Mouse (Mus musculus) A20 (cell line): ENCODE results near the gene Irf9.

ENCODE experiments used
- DNase-seq: peaks from one replicate; pipeline ENCODE4 v3.0.0-alpha.2; 2011; ENCODE audit warnings: low read depth, low spot score

Gene Irf9

GRCm38 (mm10) chr14:55614565-55615178 lies 11.3 kb downstream of the Irf9 start:
- DNase-seq: no peak

- DNase-seq: no peak
Measured at GRCm38 (mm10) chr14:55615876-55616275, 12.5 kb downstream of the Irf9 start.

- DNase-seq: no peak
Measured at GRCm38 (mm10) chr14:55616844-55617243, 13.5 kb downstream of the Irf9 start.

GRCm38 (mm10) chr14:55617822-55618221 lies 14.5 kb downstream of the Irf9 start, which contains the start of gene Rec8:
Gene Rec8, plus strand, starts transcription at chr14:55618037.
- DNase-seq: no peak

DNA sequence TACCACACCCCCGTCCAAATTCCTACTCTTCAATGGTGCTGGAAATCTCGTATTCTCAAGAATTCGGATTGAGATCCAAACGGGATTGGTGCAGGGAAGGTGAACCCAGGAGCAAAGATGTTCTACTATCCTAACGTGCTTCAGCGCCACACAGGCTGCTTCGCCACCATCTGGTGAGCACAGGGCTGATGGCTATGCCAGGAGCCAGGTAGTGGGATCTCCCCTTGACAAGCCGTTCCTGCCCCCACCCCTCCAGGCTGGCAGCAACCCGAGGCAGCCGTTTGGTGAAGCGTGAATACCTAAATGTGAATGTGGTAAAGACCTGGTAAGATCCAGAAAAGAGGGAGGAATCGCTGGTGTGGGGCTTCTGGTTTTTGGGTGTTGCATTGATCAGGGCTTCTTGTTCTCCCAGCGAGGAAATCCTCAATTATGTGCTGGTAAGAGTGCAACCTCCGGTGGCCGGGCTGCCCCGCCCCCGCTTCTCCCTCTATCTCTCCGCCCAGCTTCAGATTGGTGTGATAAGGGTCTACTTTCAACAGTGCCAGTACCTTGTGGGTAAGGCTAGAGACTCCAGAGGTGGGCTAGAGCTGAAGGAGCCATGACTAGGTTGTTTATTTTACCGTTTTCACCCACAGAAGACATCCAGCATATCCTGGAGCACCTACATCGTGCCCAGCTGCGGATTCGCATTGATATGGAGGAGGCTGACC lies 15.3 kb downstream of the Irf9 start:
- no peak for DNase-seq

DNA sequence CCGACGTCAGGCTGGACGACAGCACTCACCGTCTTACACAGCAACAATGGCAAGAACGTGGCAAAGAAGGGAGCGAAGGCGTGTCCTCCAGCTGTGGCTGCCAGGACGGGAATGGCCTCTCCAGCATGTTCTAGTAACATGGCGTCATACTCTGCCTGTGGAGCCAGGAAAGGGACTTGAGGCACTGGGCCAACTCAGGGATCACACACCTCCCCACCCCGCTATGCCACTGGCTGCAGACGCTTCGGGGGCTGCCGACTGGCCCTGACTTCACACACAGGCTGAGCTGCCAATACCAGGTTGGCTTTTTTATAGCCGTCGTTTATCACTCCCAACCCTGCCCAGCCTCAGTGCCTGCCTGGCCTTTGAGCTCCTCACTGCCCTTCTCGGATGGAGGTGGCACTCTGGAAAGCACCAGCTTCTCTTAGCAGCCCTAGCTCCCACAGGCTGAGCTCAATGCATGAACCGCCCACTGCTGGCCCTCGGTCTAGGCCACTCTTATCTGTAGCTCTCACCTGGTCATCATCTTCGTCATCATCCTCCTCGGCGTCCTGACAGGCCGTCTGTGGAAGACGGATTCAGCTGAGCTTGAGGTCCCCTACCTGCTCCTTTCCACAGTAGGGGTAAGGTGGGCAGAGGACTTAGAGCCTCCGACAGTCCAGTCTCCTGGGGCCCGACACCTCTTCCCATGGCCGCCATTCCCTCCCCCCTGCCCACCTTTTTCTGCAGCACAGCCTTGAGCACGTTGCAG lies 24.9 kb downstream of the Irf9 start:
- no peak for DNase-seq

GRCm38 (mm10) chr14:55629312-55629711 lies 25.9 kb downstream of the Irf9 start:
- peak; percentile 56 for DNase-seq

GRCm38 (mm10) chr14:55634874-55635522 lies 31.6 kb downstream of the Irf9 start:
- DNase-seq: peak; percentile 47

DNA sequence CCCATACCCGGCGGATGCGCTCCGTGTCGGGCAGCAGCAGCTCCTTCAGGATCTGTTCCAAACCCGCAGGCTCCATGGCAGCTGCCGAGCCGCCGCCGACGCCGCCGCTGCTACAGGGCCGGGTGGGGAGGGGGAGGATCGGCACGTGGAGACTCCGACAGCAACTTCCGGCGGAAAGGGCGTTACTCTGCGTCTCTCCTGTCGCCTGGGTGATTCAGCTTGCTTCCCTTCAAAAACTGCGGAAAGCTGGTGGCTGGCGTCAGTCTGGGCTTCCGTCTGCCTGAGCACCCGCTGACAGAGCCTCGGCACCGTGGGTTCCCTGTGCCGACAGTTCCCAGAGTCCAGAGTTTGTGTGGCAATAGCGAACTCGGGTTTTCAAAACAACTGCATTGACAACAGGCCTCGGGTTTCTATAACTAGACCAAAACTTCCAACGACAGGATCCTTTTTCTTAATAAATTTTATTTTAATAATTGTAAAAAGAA lies 32.2 kb downstream of the Irf9 start, which contains the start of gene Ipo4:
Ipo4 (minus strand) TSS at position 435 of the 485 bp plus-strand sequence.
- peak; percentile 87 for DNase-seq

- DNase-seq: no peak
Measured at GRCm38 (mm10) chr14:55637795-55638194, 34.4 kb downstream of the Irf9 start, which contains the start of gene Gm49378. Gene Gm49378, minus strand, starts transcription at chr14:55637895.

GRCm38 (mm10) chr14:55640816-55641215 lies 37.4 kb downstream of the Irf9 start:
- DNase-seq: no peak

DNA sequence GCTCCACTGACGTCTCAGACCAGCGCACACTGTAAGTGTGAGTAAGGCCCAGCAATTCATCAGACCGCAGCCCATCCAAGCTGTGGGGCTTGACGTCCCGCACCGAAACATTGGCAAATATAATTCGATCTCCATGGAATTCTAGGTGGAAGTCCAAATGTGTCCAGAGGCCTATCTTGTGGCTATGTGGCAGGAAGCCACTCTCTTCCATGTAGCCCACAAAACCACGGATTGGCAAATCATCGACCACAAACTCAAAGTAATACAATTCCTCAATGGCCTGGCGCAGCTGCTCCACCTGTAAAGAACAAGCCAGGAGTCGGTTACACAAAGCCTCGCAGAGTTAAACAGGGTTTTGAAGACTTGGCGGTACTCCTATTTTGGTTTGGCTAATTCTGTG lies 37.9 kb downstream of the Irf9 start:
- DNase-seq: no peak

- no peak for DNase-seq
Measured at GRCm38 (mm10) chr14:55642679-55643059, 39.3 kb downstream of the Irf9 start.

DNA sequence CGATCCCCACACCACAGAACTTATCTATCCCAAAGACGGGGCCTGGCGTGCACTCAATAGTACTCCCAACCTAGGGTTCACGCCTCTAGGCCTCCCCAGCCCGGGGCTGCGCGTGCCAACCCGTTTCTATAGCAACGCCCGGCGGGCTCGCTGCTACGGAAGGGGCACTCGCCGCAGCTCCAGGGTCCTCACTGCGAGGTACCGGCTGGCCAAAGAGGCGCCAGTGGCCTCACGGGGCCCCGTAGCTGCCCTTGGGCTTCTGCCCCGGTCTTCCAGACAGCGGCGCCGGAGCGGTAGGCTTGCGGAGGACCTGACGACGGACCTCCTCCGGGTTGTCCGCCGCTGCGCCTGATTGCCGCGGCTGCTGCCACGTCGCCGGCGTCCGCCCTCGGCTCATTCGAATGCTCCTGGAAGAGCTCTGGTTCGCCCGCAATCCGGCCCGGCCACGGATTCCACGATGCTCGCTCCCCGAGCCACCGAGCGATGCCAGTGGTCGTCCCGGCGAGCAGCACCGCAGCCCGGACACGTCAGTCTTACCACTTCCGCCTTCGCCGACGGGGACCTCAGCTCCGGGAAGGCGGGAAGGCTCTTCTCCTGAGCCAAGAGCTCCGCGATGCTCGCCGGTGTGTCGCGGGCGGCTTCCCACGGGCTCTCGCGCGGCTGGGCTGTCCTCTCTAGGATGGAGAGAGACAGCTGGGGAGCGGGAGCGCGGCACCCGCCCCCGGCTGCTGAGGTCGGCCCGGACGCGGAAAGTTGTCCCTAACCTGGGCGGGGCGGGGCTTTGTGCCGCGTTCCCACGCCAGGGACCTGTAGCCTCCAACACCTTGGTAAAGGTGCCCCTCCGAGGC lies 39.9 kb downstream of the Irf9 start, which contains the start of gene Tm9sf1:
Tm9sf1 (minus strand) TSS at position 747 of the 848 bp plus-strand sequence.
- DNase-seq: peak; percentile 97

DNA sequence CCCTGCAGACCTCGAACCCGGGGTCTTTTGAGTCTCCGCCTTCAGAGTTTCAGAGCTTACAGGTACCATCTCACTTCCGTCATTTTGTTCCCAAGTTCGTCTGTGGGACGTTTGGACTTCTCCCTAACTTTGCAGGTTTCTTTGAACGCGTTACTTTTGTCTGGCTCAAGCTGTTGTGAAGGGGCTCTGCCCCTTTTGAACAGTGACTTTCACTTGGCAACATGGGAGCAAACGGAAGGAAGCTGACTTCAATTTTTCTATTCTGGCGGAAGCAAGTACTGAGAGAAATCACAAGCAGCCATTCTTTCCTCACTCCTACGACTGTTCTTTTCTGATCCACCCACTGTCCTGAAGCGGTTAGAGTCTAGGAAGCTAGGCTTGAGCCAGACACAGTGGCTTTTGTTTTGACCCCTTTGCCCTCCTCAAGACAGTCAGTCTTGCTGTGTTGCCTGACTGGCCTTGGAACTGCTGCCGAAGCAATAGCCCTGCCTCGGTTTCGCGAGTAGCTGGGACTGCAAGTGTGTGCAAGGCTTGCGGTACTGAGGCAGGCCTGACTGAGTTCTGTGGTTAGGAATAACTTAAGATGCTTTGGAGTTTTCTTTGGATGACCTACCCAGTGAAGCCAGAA lies 41.0 kb downstream of the Irf9 start:
- peak; percentile 67 for DNase-seq

DNA sequence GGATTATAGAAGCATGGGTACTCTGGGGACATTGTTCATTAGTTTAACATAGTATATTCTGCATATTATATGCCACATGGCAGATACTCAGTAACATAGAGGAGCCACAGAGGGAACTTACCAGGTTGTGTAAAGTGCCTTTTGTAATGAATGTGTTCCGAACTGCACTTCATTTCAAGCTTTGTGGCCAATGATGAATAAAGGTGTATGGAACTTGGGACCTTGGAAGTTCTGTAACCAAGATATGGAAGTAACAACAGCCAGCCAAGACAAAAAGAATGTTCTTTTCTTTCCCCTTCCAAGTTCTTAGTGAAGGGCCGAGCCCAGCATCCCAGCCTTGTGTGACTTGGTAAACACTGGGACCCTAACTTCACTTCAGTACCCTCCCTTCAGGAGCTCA lies 46.5 kb downstream of the Irf9 start, which contains the start of gene Tssk4:
Tssk4 (plus strand) TSS at position 301 of the 400 bp plus-strand sequence.
- no peak for DNase-seq

DNA sequence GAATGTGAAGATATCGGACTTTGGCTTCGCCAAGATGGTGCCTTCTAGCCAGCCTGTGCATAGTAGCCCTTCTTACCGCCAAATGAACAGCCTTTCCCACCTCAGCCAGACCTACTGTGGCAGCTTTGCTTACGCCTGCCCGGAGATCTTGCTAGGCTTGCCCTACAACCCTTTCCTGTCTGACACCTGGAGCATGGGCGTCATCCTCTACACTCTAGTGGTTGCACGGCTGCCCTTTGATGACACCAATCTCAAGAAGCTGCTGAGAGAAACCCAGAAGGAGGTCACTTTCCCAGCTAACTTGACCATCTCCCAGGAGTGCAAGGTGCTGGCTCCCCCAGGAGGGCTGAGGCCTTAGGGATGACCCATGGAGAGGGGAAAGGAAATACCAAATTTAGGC lies 48.2 kb downstream of the Irf9 start:
- DNase-seq: no peak

DNA sequence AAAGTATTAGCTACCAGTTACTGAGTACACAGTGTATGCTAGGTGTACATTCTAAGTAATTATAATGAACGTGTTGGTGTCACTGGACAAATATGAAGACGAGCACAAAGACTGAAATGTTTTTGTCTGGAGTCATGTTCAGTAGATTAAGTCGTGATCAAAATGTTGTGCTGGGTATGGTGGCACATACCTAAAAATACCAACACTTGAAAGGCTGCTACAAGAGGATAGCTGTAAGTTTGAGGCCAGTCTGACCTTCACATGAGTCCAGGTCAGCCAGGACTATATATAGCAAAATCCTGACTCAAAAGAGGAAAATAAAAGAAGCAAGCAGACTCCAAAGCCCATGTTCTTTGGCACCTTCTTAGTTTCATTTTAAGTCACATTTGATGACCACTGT lies 53.6 kb downstream of the Irf9 start:
- DNase-seq: no peak

- DNase-seq: no peak
Measured at GRCm38 (mm10) chr14:55658011-55658410, 54.6 kb downstream of the Irf9 start.
